Mouse (Mus musculus) urinary bladder, postnatal 14 days (tissue): ENCODE results near the gene Tnfaip1.

ENCODE experiments used
- DNase-seq: peaks from one replicate; pipeline ENCODE4 v3.0.0; 2021; ENCODE audit warnings: low spot score

Gene Tnfaip1

GRCm38 (mm10) chr11:78500623-78501202 lies 35.4 kb downstream of the Tnfaip1 start:
- DNase-seq = no peak

DNA sequence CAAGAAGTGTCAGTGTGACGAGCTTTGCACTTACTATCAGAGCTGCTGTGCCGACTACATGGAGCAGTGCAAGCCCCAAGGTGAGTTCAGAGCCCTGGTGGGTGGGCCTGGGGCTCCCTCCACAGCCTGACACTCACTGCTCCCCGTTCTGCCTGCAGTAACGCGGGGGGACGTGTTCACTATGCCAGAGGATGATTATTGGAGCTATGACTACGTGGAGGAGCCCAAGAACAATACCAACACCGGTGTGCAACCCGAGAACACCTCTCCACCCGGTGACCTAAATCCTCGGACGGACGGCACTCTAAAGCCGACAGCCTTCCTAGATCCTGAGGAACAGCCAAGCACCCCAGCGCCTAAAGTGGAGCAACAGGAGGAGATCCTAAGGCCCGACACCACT lies 36.6 kb downstream of the Tnfaip1 start:
- no peak for DNase-seq

DNA sequence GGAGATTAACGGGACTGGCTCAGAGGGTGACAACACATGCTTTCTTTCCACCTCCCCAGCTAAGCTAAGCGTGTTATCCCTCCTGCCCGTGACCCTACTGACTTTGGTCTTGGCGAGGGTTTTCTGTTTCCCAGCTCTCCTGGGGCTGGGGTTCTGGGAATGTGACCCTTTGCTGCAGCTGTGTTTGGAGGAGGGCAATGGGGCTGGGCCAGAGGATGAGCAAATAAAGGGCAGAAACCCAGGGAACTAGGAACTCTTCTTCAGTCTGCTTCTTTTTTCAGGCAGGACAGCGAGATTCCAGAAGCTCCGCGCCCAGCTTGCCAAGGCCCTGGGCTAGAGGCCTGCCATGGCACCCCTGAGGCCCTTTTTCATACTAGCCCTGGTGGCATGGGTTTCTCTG lies 37.1 kb downstream of the Tnfaip1 start, which contains the start of gene Vtn:
Gene Vtn, plus strand, starts transcription at position 88 of the 400 bp plus-strand sequence.
- DNase-seq = no peak

DNA sequence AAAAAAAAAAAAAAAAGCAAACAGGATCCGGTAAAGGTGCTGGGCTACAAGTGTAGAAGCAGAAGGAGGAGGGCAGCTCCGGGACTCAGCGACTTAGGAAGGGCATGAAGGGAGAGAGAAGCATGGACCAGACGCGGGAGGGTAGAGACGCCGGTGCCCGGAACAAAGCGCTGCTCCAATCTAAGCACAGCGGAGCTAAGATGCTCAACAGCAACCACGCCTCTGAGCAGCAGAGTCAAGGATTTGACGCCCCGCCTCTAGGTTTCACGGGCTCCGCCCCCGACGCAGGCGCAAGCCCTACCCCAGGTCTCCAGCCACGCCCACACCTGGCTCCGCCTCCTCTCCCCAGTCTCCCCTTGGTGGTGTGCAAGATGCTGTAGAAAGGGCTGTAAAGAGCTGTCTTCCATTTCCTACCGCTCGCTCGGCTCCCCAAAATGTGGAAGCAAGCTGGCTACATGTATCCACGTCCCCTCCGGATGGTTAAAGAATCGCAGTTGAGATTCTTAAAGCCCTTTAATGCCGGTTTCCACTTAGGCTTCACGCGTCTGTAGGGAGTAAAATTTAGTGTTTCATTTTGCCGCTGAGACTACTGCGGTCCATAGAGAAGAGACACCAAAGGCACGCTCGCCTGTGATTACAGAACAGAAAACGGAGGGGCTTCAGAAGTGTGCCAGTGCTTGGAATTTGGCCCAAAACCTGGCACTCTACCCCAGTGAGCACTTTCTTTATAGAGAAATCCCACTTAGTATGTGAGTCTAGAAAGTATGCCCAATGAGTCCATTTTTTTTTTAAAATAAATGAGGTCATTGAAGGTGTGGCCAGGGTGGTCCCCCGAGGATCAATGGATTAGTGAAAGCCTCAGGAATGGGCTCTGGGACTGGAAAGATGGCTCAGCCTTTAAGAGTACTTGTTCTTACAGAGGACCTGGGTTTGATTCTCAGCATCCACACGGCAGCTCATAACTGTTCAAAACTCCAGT lies 38.3 kb downstream of the Tnfaip1 start, which contains the start of gene Sarm1:
Gene Sarm1, minus strand, starts transcription at position 211 of the 979 bp plus-strand sequence.
- peak; percentile 91 for DNase-seq

GRCm38 (mm10) chr11:78497071-78497541 lies 39.0 kb downstream of the Tnfaip1 start:
- DNase-seq = no peak

GRCm38 (mm10) chr11:78495904-78496303 lies 40.2 kb downstream of the Tnfaip1 start:
- DNase-seq = peak; percentile 28

GRCm38 (mm10) chr11:78490781-78491241 lies 45.3 kb downstream of the Tnfaip1 start:
- peak; percentile 25 for DNase-seq

- peak; percentile 66 for DNase-seq
These were observed 48.0 kb downstream of the Tnfaip1 start for GRCm38 (mm10) chr11:78488168-78488567.

GRCm38 (mm10) chr11:78483639-78484038 lies 52.5 kb downstream of the Tnfaip1 start:
- no peak for DNase-seq

GRCm38 (mm10) chr11:78475289-78475688 lies 60.8 kb downstream of the Tnfaip1 start:
- no peak for DNase-seq
